Mouse (Mus musculus) hindbrain, embryonic 10.5 days (tissue): ENCODE results near the gene Il6ra. TPM values are rescaled to one million over a fixed set of nuclear protein-coding genes. Genes with fewer than 3 reads are reported as not detected.
"Not testable (repeated sequence)": the region's sequence is repeated elsewhere in the genome, so short reads cannot be mapped to it uniquely, and the experiment has no call there.

Experiments used
- DNase-seq: peaks from one replicate; pipeline ENCODE4 v3.0.0-alpha.2; 2017; ENCODE audit warnings: low spot score
- H3K27ac ChIP-seq: fragments of 300-500 bp; sonication (generic); 2 replicates; pipeline ENCODE4 v1.5.1; 2016; ENCODE audit warnings: mild to moderate bottlenecking, moderate library complexity
- H3K27me3 ChIP-seq: fragments of 300-500 bp; sonication (generic); 2 replicates; pipeline ENCODE4 v1.6.1; 2016; ENCODE audit warnings: mild to moderate bottlenecking; ENCODE audit not compliant: poor library complexity, insufficient read depth, severe bottlenecking
- H3K36me3 ChIP-seq: fragments of 300-500 bp; sonication (generic); 2 replicates; pipeline ENCODE4 v1.6.1; 2016; ENCODE audit warnings: mild to moderate bottlenecking, moderate library complexity
- H3K4me1 ChIP-seq: fragments of 300-500 bp; sonication (generic); replicated peaks from 2 replicates; pipeline ENCODE4 v1.6.1; 2016; ENCODE audit warnings: mild to moderate bottlenecking
- H3K4me3 ChIP-seq: fragments of 300-500 bp; sonication (generic); 2 replicates; pipeline ENCODE4 v1.5.1; 2016; ENCODE audit warnings: mild to moderate bottlenecking, moderate library complexity
- H3K9me3 ChIP-seq: fragments of 300-500 bp; sonication (generic); 2 replicates; pipeline ENCODE4 v1.6.1; 2016; ENCODE audit warnings: mild to moderate bottlenecking, moderate library complexity
- WGBS: fragments of 180-500 bp; shearing (Covaris S2); methylation state at CpG from one replicate; pipeline ENCODE4 v1.1.7; 2016; 5-methylcytosine and 5-hydroxymethylcytosine counted together
- polyA plus RNA-seq: library from polyadenylated mRNA; unstranded; fragments of >200 nt; fragmentation: Nextera tagmentation; extraction: Ambion mirVana; gene quantifications from 2 replicates; pipeline ENCODE4 v1.2.1, GENCODE M21; 2016

The Il6ra gene
- polyA plus RNA-seq, 1 experiment from 2014 or later = 1.5 TPM

GRCm38 (mm10) chr3:89869556-89869955, 43.4 kb downstream of the Il6ra start:
- no peaks in the 10 kb centered on the region for H3K27me3 ChIP-seq
- no peak overlapping the region for H3K27ac ChIP-seq
- no peaks in the 10 kb centered on the region for H3K36me3 ChIP-seq
- peaks cover 26% of the 10 kb centered on the region for H3K4me1 ChIP-seq
- 64% methylated on average over 9 of the region's 9 CpGs for WGBS
- no peak for DNase-seq
- H3K4me3 ChIP-seq = no peak overlapping the region
- H3K9me3 ChIP-seq = 0 out of 2 replicates have a peak, but pooled peaks cover 5% of the 10 kb centered on the region

- 62% methylated on average over 9 of the region's 9 CpGs for WGBS
- no peaks in the 10 kb centered on the region for H3K27me3 ChIP-seq
- 0 out of 2 replicates have a peak, but pooled peaks cover 5% of the 10 kb centered on the region for H3K9me3 ChIP-seq
- no peaks in the 10 kb centered on the region for H3K36me3 ChIP-seq
- H3K4me1 ChIP-seq = peaks cover 26% of the 10 kb centered on the region
- no peak overlapping the region for H3K27ac ChIP-seq
- no peak overlapping the region for H3K4me3 ChIP-seq
- no peak for DNase-seq
Observed at GRCm38 (mm10) chr3:89868956-89869355, 44.0 kb downstream of the Il6ra start.

GRCm38 (mm10) chr3:89868357-89868756, 44.6 kb downstream of the Il6ra start:
- no peak overlapping the region for H3K4me3 ChIP-seq
- H3K36me3 ChIP-seq = no peaks in the 10 kb centered on the region
- 43% methylated on average over 7 of the region's 7 CpGs for WGBS
- no peaks in the 10 kb centered on the region for H3K27me3 ChIP-seq
- H3K27ac ChIP-seq = peak overlapping the region; percentile 23; the same call in 1 of the 2 replicates
- H3K9me3 ChIP-seq = 0 out of 2 replicates have a peak, but pooled peaks cover 5% of the 10 kb centered on the region
- H3K4me1 ChIP-seq = peaks cover 26% of the 10 kb centered on the region
- DNase-seq = no peak

GRCm38 (mm10) chr3:89867651-89868050, 45.3 kb downstream of the Il6ra start:
- peaks cover 26% of the 10 kb centered on the region for H3K4me1 ChIP-seq
- H3K27me3 ChIP-seq = no peaks in the 10 kb centered on the region
- no peaks in the 10 kb centered on the region for H3K36me3 ChIP-seq
- 70% methylated on average over 4 of the region's 4 CpGs for WGBS
- H3K9me3 ChIP-seq = 0 out of 2 replicates have a peak, but pooled peaks cover under 1% of the 10 kb centered on the region
- no peak overlapping the region for H3K27ac ChIP-seq
- no peak for DNase-seq
- no peak overlapping the region for H3K4me3 ChIP-seq

- peaks cover 29% of the 10 kb centered on the region for H3K4me1 ChIP-seq
Observed at GRCm38 (mm10) chr3:89865764-89866163, 47.2 kb downstream of the Il6ra start.

GRCm38 (mm10) chr3:89865020-89865419, 48.0 kb downstream of the Il6ra start:
- H3K4me1 ChIP-seq = peaks cover 25% of the 10 kb centered on the region
- 71% methylated on average over 6 of the region's 6 CpGs for WGBS
- no peak overlapping the region for H3K27ac ChIP-seq
- no peak for DNase-seq
- no peaks in the 10 kb centered on the region for H3K27me3 ChIP-seq
- no peaks in the 10 kb centered on the region for H3K36me3 ChIP-seq
- H3K4me3 ChIP-seq = no peak overlapping the region
- no peaks in the 10 kb centered on the region for H3K9me3 ChIP-seq

More at GRCm38 (mm10) chr3:89865764-89866163, 47.2 kb downstream of the Il6ra start:
- Histone ChIP-seq H3K36me3 (no peaks in the 10 kb centered on the region), H3K27me3 (no peaks in the 10 kb centered on the region), H3K9me3 (no peaks in the 10 kb centered on the region), H3K27ac (no peak overlapping the region), H3K4me3 (no peak overlapping the region)
- no peak for DNase-seq
- 82% methylated on average over 4 of the region's 4 CpGs for WGBS

- no peaks in the 10 kb centered on the region for H3K27me3 ChIP-seq
- H3K36me3 ChIP-seq = no peaks in the 10 kb centered on the region
- WGBS = 85% methylated on average over 9 of the region's 9 CpGs
- H3K4me3 ChIP-seq = no peak overlapping the region
- peaks cover 20% of the 10 kb centered on the region for H3K4me1 ChIP-seq
- H3K9me3 ChIP-seq = no peaks in the 10 kb centered on the region
- DNase-seq = no peak
- no peak overlapping the region for H3K27ac ChIP-seq
Observed at GRCm38 (mm10) chr3:89863716-89864509, 49.1 kb downstream of the Il6ra start.

- DNase-seq, H3K9me3 ChIP-seq, H3K36me3 ChIP-seq, H3K27ac ChIP-seq, H3K4me3 ChIP-seq, H3K27me3 ChIP-seq: not testable (repeated sequence)
- peaks cover 15% of the 10 kb centered on the region for H3K4me1 ChIP-seq
- WGBS = 89% methylated on average over 3 of the region's 3 CpGs
Observed at GRCm38 (mm10) chr3:89863276-89863675, 49.7 kb downstream of the Il6ra start.

GRCm38 (mm10) chr3:89862182-89862761, 50.7 kb downstream of the Il6ra start:
- Histone ChIP-seq H3K4me1 (peaks cover 8% of the 10 kb centered on the region), H3K4me3 (no peak overlapping the region), H3K9me3 (0 out of 2 replicates have a peak, but pooled peaks cover 2% of the 10 kb centered on the region), H3K27ac (no peak overlapping the region), H3K27me3 (no peaks in the 10 kb centered on the region), H3K36me3 (no peaks in the 10 kb centered on the region)
- 87% methylated on average over 8 of the region's 8 CpGs for WGBS
- DNase-seq = no peak

- DNase-seq = peak; percentile 23
- 25% methylated on average over 4 of the region's 4 CpGs for WGBS
- no peaks in the 10 kb centered on the region for H3K27me3 ChIP-seq
- H3K9me3 ChIP-seq = 0 out of 2 replicates have a peak, but pooled peaks cover 2% of the 10 kb centered on the region
- peaks cover 8% of the 10 kb centered on the region for H3K4me1 ChIP-seq
- no peak overlapping the region for H3K27ac ChIP-seq
- H3K4me3 ChIP-seq = no peak overlapping the region
- H3K36me3 ChIP-seq = no peaks in the 10 kb centered on the region
Observed at GRCm38 (mm10) chr3:89861070-89861469, 51.9 kb downstream of the Il6ra start.

- no peak overlapping the region for H3K4me3 ChIP-seq
- no peaks in the 10 kb centered on the region for H3K36me3 ChIP-seq
- no peak overlapping the region for H3K27ac ChIP-seq
- H3K9me3 ChIP-seq = 0 out of 2 replicates have a peak, but pooled peaks cover 2% of the 10 kb centered on the region
- WGBS = 81% methylated on average over 3 of the region's 3 CpGs
- peaks cover 8% of the 10 kb centered on the region for H3K4me1 ChIP-seq
- no peaks in the 10 kb centered on the region for H3K27me3 ChIP-seq
- DNase-seq = no peak
Observed at GRCm38 (mm10) chr3:89860343-89860742, 52.7 kb downstream of the Il6ra start.

- WGBS = 75% methylated on average over 3 of the region's 3 CpGs
- Histone ChIP-seq H3K4me1 (peaks cover 8% of the 10 kb centered on the region), H3K36me3 (no peaks in the 10 kb centered on the region), H3K27me3 (no peaks in the 10 kb centered on the region), H3K9me3 (0 out of 2 replicates have a peak, but pooled peaks cover 2% of the 10 kb centered on the region), H3K4me3 (no peak overlapping the region), H3K27ac (no peak overlapping the region)
- no peak for DNase-seq
Observed at GRCm38 (mm10) chr3:89859936-89860335, 53.1 kb downstream of the Il6ra start.

GRCm38 (mm10) chr3:89858888-89859287, 54.1 kb downstream of the Il6ra start:
- WGBS = 76% methylated on average over 8 of the region's 8 CpGs
- no peak for DNase-seq

More at GRCm38 (mm10) chr3:89858888-89859287, 54.1 kb downstream of the Il6ra start:
- no peaks in the 10 kb centered on the region for H3K36me3 ChIP-seq
- H3K4me3 ChIP-seq = no peak overlapping the region
- peaks cover 9% of the 10 kb centered on the region for H3K4me1 ChIP-seq
- H3K27me3 ChIP-seq = no peaks in the 10 kb centered on the region
- H3K9me3 ChIP-seq = 0 out of 2 replicates have a peak, but pooled peaks cover 2% of the 10 kb centered on the region
- H3K27ac ChIP-seq = no peak overlapping the region
